Mouse (Mus musculus) layer of hippocampus, postnatal 10 days (tissue): ENCODE data around the gene Poldip2. TPM values are rescaled to one million over a fixed set of nuclear protein-coding genes. Genes with fewer than 3 reads are reported as not detected.

Source experiments
- DNase-seq, 2 experiments: peaks; one replicate each; pipeline ENCODE4 v3.0.0; 2021; ENCODE audit warnings: low spot score in 2 of 2
- total RNA-seq, 2 experiments: library from RNA; stranded (reverse); gene quantifications; 2 replicates each; pipeline ENCODE4 v1.2.3; 2021

Gene Poldip2
- total RNA-seq, 2 experiments from 2014 or later, result 116 to 126 TPM

GRCm38 (mm10) chr11:78540358-78540757 lies 28.4 kb downstream of the Poldip2 start:
- DNase-seq, result no peak

DNA sequence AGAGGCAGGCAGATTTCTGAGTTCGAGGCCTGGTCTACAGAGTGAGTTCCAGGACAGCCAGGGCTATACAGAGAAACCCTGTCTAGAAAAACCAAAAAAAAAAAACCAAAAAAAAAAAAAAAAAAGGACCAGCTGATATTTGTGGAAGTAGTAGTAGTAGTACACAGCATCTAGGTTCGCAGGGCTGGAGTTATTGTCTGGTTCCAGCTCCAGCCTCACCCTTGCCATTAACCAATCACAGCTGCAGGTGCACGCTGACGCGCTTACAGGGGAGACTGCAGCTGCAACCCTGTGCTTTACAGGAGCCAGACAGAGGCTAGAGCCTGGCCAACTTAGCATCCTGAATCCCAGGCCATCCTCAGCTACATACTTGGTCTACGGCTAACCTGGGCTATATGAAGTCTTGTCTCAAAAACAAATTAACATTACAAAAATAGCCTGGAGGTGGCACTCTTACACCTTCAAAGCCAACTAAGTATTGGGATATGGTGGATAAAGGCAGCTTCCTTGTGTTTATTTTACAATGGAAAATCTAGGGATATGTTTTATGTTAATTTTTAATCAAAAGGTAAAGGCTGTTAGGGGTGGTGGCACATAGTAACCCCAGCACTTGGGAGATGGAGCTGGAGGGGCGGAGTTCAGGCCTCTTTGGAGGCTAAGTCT lies 32.6 kb downstream of the Poldip2 start:
- DNase-seq, result no peak

- DNase-seq, result no peak
Observed at GRCm38 (mm10) chr11:78545181-78545580, 33.2 kb downstream of the Poldip2 start.

- DNase-seq, result no peak
Observed at GRCm38 (mm10) chr11:78547718-78548460, 35.9 kb downstream of the Poldip2 start.

DNA sequence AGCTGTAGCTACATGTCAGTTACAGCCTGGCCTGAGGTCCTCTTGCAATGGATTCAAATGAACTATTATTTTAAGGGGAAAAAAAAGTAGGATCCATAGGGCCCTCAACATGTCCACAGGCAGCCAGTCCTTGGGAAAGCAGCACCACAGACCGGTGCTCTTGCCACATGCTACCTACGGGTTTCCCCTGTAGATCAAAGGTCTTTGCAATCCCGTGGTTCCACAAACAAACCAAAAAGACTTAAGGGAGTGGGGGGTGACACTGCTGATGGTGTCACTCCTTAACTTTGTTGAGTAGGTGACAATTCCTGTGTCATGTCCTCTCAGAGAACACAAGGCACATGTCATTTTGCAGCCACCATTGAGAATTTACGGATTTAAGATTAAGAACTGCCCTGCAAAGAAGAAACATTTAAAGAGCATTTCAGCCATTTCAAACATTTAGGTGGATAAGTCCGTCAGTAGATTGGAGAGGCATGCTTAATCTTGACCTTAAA lies 37.5 kb downstream of the Poldip2 start:
- no peak for DNase-seq

GRCm38 (mm10) chr11:78550168-78551058 lies 38.4 kb downstream of the Poldip2 start, which contains the start of gene Tmem97:
TSS of gene Tmem97 (minus strand) at chr11:78550777.
- DNase-seq, result peak; percentile 90 to 93

DNA sequence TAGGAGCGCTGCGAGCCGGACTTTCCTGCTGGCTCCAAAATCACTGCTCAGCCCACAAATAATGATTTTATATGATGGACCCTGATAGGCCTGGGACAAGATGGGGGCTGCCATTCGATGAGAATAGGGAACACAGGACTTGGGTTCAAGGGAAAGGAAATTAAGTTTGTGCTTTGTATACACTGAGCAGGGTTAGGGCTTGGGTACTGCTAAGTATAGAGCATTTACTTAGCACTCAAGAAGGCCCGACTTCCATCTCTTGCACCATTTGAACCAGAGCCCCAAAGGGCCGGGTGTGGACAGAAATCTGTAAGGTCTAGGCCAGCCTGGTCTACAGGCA lies 39.0 kb downstream of the Poldip2 start:
- no peak for DNase-seq

DNA sequence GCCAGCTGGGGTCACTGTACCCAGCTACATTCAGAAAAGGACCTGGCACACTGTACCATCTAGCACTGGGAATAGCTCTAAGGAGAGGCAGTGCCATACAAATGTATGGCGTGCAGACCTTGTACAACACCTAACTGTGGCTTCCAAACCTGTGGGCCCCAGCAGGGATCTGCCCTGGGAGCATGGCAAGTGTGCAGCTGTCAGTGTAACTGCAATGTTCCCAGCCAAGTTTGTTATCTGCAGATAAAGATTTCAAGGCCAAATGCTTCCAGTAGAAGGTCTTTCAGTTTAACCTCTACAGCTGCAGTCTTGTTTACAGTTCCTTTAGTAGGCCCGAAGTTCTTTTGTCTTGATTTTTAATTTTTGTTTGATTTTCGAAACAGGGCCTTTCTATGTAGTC lies 43.6 kb downstream of the Poldip2 start:
- no peak for DNase-seq

- no peak for DNase-seq
Observed at GRCm38 (mm10) chr11:78556070-78556469, 44.1 kb downstream of the Poldip2 start.

- no peak for DNase-seq
Observed at GRCm38 (mm10) chr11:78557241-78557640, 45.2 kb downstream of the Poldip2 start.

- DNase-seq, result peak; percentile 72 to 83
Observed at GRCm38 (mm10) chr11:78560447-78560846, 48.5 kb downstream of the Poldip2 start.

- DNase-seq, result no peak
Observed at GRCm38 (mm10) chr11:78566775-78567174, 54.8 kb downstream of the Poldip2 start.

GRCm38 (mm10) chr11:78567614-78568013 lies 55.6 kb downstream of the Poldip2 start:
- no peak for DNase-seq

- no peak for DNase-seq
Observed at GRCm38 (mm10) chr11:78568827-78569226, 56.8 kb downstream of the Poldip2 start.

DNA sequence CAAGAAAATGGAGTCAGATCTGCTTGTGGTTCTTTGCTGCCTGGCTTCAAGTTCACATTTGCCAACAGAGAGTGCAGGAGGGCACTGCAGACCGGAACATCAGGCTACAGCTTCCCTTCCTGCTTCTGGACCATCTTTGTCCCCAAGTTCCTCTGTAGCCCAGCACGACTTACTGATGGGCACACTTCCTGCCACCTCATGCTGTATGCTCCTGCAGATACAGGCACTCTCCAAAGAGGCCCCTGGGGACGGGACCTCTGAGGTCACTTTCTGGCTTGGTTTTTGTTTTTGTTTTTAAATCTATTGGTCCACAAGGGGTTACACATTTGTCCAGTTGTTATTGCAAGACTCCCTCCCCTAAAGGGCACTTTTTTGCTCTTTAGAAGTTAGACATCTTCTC lies 57.8 kb downstream of the Poldip2 start:
- no peak for DNase-seq

- peak in 1 of 2 experiments; percentile 47 for DNase-seq
Observed at GRCm38 (mm10) chr11:78571441-78571840, 59.4 kb downstream of the Poldip2 start.

GRCm38 (mm10) chr11:78571854-78572253 lies 59.9 kb downstream of the Poldip2 start:
- no peak for DNase-seq
